Mouse (Mus musculus): ENCODE data around the gene Myh4. TPM values are rescaled to one million over a fixed set of nuclear protein-coding genes. Genes with fewer than 3 reads are reported as not detected.

Gene Myh4
- polyA plus RNA-seq, 1 experiment = 0.01 TPM

Other genes starting within 250 kb of the Myh4 start
- gene Tmem220, start 212.9 kb upstream of the Myh4 start, polyA plus RNA-seq (2012; rRNA removed) = 7.4 and 8.1 TPM in 2 replicates
- gene Adprm, start 185.4 kb upstream of the Myh4 start, polyA plus RNA-seq (2012; rRNA removed) = 32.9 and 37.5 TPM in 2 replicates
- gene Sco1, start 185.4 kb upstream of the Myh4 start, polyA plus RNA-seq (2012; rRNA removed) = 7.0 and 7.7 TPM in 2 replicates
- gene Myh3, start 159.7 kb upstream of the Myh4 start, polyA plus RNA-seq (2012; rRNA removed) = not detected in 2 replicates
- gene Myh2, start 67.0 kb upstream of the Myh4 start, polyA plus RNA-seq (2012; rRNA removed) = 2.0 and 2.9 TPM in 2 replicates
- gene Myh1, start 38.0 kb upstream of the Myh4 start, polyA plus RNA-seq (2012; rRNA removed) = 0.08 and 0.10 TPM in 2 replicates
- 0.08 and 0.15 TPM in 2 replicates for gene Myh8, start 39.1 kb downstream of the Myh4 start, polyA plus RNA-seq (2012; rRNA removed)
- not detected in 2 replicates for gene Myh13, start 83.6 kb downstream of the Myh4 start, polyA plus RNA-seq (2012; rRNA removed)
- 10.5 and 16.2 TPM in 2 replicates for gene Gas7, start 217.4 kb downstream of the Myh4 start, polyA plus RNA-seq (2012; rRNA removed)